Mouse (Mus musculus) erythroblast, embryonic 14.5 days (primary cell): Measurements from ENCODE around the gene Thsd7a.

Experiments used
- GATA1 ChIP-seq: IDR thresholded peaks from 2 replicates; pipeline ENCODE4 v1.6.1; 2012; ENCODE audit warnings: low read length, inconsistent platforms, mixed read lengths
- TAL1 ChIP-seq: IDR thresholded peaks from 3 replicates; pipeline ENCODE4 v1.6.1; 2012; ENCODE audit warnings: low read length, inconsistent platforms, mixed read lengths

DNA sequence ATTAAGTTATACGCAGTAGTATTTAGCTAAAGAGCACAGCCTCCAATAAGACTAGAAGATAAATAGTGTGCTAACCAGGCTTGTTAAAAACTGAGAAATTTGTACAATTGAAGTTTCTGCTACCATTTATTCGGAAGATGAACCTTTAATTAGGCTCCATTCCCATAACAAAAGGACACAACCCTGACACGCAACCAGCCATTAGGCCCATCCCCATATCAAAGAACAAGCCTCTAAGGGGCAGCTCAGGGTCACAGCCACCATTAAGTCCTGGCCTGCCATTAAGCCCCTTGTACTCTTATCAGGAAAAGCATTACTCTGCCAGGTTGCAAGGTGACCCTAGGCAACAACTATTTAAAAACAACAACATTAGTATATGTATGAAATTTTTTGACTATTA, 198.0 kb downstream of the Thsd7a start:
- TF ChIP-seq GATA1, result no peak
- no peak for TF ChIP-seq TAL1
